ENCODE assay signal across 12 mouse cellular contexts in the genomic region with DNA sequence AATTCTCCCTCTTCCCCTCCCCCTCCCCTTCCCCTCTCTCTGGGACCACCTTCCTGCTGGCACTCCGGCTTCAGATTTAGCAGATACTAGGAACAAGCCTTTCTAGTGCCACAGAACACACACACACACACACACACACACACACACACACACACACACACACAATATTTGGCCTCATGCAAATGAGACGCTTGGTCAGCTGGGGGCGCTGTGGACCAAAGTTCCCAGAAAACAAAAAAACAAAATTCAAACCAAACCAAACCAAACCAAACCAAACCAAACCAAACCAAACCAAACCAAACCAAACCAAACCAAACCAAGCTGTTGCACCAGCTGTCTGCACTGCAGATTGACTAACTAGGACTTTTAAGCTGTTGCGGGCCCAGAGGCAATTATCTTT. TPM values are rescaled to one million over a fixed set of nuclear protein-coding genes. Genes with fewer than 3 reads are reported as not detected.
A peak's percentile ranks its signal among the peaks of the same experiment; 100 is the strongest.
DNase-seq lines count a peak whose midpoint lies in the region; ATAC-seq lines count a peak whose summit lies in the region.
"Had no signal": no experiment of that assay in that cellular context is flagged by ENCODE, and none has a peak within 500 bp of the region (broad histone marks: within the 10 kb centered on the region; RNA-seq: fewer than 3 reads in every experiment).

No protein-coding gene starts in this region.

- peaks cover 31% of the 10 kb centered on the region for H3K4me1 ChIP-seq in midbrain, embryonic 14.5 days (ENCODE audit: control insufficient read depth, insufficient read depth, low read length)
- peaks cover 34% of the 10 kb centered on the region for H3K4me1 ChIP-seq in midbrain, embryonic 10.5 days
- H3K4me1 ChIP-seq in hindbrain, embryonic 14.5 days (replicated peaks; ENCODE audit: control insufficient read depth, insufficient read depth, low read length): peaks cover 27% of the 10 kb centered on the region

- no peak overlapping the region for H3K4me3 ChIP-seq in midbrain, embryonic 14.5 days (replicated peaks; ENCODE audit: low read depth, low read length)
- no peak overlapping the region for H3K4me3 ChIP-seq in midbrain, embryonic 10.5 days
- no peak overlapping the region for H3K4me3 ChIP-seq in hindbrain, embryonic 14.5 days (replicated peaks; ENCODE audit: low read length)
- H3K4me3 ChIP-seq: forebrain, embryonic 10.5 days had no signal

- no peaks in the 10 kb centered on the region for H3K9me3 ChIP-seq in midbrain, embryonic 14.5 days (ENCODE audit: control insufficient read depth, low read length)
- no peaks in the 10 kb centered on the region for H3K9me3 ChIP-seq in midbrain, embryonic 10.5 days (replicated peaks)
- H3K9me3 ChIP-seq in hindbrain, embryonic 14.5 days (ENCODE audit: control insufficient read depth, low read length): no peaks in the 10 kb centered on the region
- H3K9me3 ChIP-seq: forebrain, embryonic 10.5 days had no signal

- intact Hi-C loops in gastrocnemius, postnatal 14 days (cut with DNase I; ENCODE audit: low total_unique reads): loop anchor here (5.0 kb wide), 1 partner anchor 42 kb away; no protein-coding TSS in a partner anchor

- 63% methylated on average over 4 of the region's 4 CpGs for WGBS in midbrain, embryonic 14.5 days
- WGBS in midbrain, embryonic 10.5 days: 84% methylated on average over 4 of the region's 4 CpGs
- WGBS in hindbrain, embryonic 14.5 days: 77% methylated on average over 4 of the region's 4 CpGs

- H3K36me3 ChIP-seq in midbrain, embryonic 14.5 days (ENCODE audit: control insufficient read depth, insufficient read depth, low read length): no peaks in the 10 kb centered on the region
- H3K36me3 ChIP-seq in midbrain, embryonic 10.5 days: no peaks in the 10 kb centered on the region
- H3K36me3 ChIP-seq in hindbrain, embryonic 14.5 days (replicated peaks; ENCODE audit: control insufficient read depth, insufficient read depth): no peaks in the 10 kb centered on the region
- H3K36me3 ChIP-seq: forebrain, embryonic 10.5 days had no signal

- H3K27ac ChIP-seq in midbrain, embryonic 14.5 days (replicated peaks; ENCODE audit: low read depth, low read length): no peak overlapping the region
- H3K27ac ChIP-seq in midbrain, embryonic 10.5 days (replicated peaks): no peak overlapping the region
- no peak overlapping the region for H3K27ac ChIP-seq in hindbrain, embryonic 14.5 days
- H3K27ac ChIP-seq: forebrain, embryonic 10.5 days; macrophage had no signal

- H3K4me2 ChIP-seq in midbrain, embryonic 14.5 days (ENCODE audit: low read length): no peak overlapping the region
- no peak overlapping the region for H3K4me2 ChIP-seq in hindbrain, embryonic 14.5 days (replicated peaks)

- no peak for ATAC-seq in midbrain, embryonic 14.5 days (ENCODE audit: low FRiP score, low TSS enrichment)
- ATAC-seq in hindbrain, embryonic 14.5 days (ENCODE audit: low FRiP score): no peak
- ATAC-seq: inflammation-experienced regulatory T-cells, adult 6 months had no signal

- no peak overlapping the region for H3K9ac ChIP-seq in midbrain, embryonic 14.5 days (replicated peaks; ENCODE audit: low read length)
- no peak overlapping the region for H3K9ac ChIP-seq in hindbrain, embryonic 14.5 days

- H3K27me3 ChIP-seq in midbrain, embryonic 14.5 days (ENCODE audit: control insufficient read depth, insufficient read depth, low read length): no peaks in the 10 kb centered on the region
- H3K27me3 ChIP-seq in midbrain, embryonic 10.5 days (ENCODE audit: low read depth, poor library complexity, severe bottlenecking): peaks cover 38% of the 10 kb centered on the region
- 0 out of 2 replicates have a peak, but pooled peaks cover 5% of the 10 kb centered on the region for H3K27me3 ChIP-seq in hindbrain, embryonic 14.5 days (ENCODE audit: control insufficient read depth, insufficient read depth, low read length)

- DNase-seq in gastrocnemius, postnatal 14 days: peak; percentile 34
- no peak for DNase-seq in gastrocnemius, adult 8-10 months (ENCODE audit: low spot score in 2 of 2)
- DNase-seq in midbrain, embryonic 14.5 days: peak; percentile 26
- no peak for DNase-seq in midbrain, embryonic 10.5 days (ENCODE audit: low spot score)
- peak; percentile 49 for DNase-seq in adrenal gland, postnatal 25 days
- DNase-seq in lung, postnatal 36 days: peak; percentile 26
- no peak for DNase-seq in layer of hippocampus, postnatal 36 days
- DNase-seq in hindbrain, embryonic 14.5 days (ENCODE audit: low spot score): no peak
- DNase-seq: right cerebral cortex, adult 18-20 months had no signal

RNA-seq across cellular contexts. Expression of a gene that starts 4.5 kb away (rescaled TPM):
- under 1 TPM; 0.18 to 0.27 TPM for total RNA-seq in gastrocnemius, postnatal 14 days (2021)
- under 1 TPM in 1 of 4 experiments, not detected in 3; 0.10 TPM for total RNA-seq in gastrocnemius, adult 8-10 months (2022)
- 44.9 and 48.9 TPM in 2 replicates for polyA plus RNA-seq in midbrain, embryonic 14.5 days (2014; fragmentation: Nextera tagmentation; extraction: Ambion mirVana)
- 11.1 and 15.0 TPM in 2 replicates for polyA plus RNA-seq in midbrain, embryonic 10.5 days (2016; fragmentation: Nextera tagmentation; extraction: Ambion mirVana)
- total RNA-seq in adrenal gland, postnatal 25 days (2021): 0.57 and 0.76 TPM in 2 replicates
- total RNA-seq in layer of hippocampus, postnatal 36 days (2021): 100 to 1,000 TPM; 159 to 162 TPM
- polyA plus RNA-seq in hindbrain, embryonic 14.5 days (2014; fragmentation: Nextera tagmentation; extraction: Ambion mirVana): 29.7 and 39.8 TPM in 2 replicates
- polyA plus RNA-seq: inflammation-experienced regulatory T-cells, adult 6 months had no signal

Comparison
In these comparisons a context has a peak if more than half of its experiments do, and no peak if none do; other contexts are left out.
1. DNase-seq: peak in gastrocnemius, postnatal 14 days (single experiment), midbrain, embryonic 14.5 days (single experiment), adrenal gland, postnatal 25 days (single experiment) and lung, postnatal 36 days (single experiment); none in gastrocnemius, adult 8-10 months (0 of 2), midbrain, embryonic 10.5 days (single experiment), layer of hippocampus, postnatal 36 days (0 of 2) and hindbrain, embryonic 14.5 days (single experiment).
2. RNA of a gene that starts 4.5 kb away (total RNA-seq): 159 to 162 TPM in layer of hippocampus, postnatal 36 days; 0.57 to 0.76 TPM in adrenal gland, postnatal 25 days, 0.18 to 0.27 TPM in gastrocnemius, postnatal 14 days and 0.10 TPM in gastrocnemius, adult 8-10 months; every median in the first group is over 10 times any median in the second.